Mouse (Mus musculus) forebrain, embryonic 11.5 days (tissue): Measurements from ENCODE around the gene Dusp3. TPM values are rescaled to one million over a fixed set of nuclear protein-coding genes. Genes with fewer than 3 reads are reported as not detected.
A peak's percentile ranks its signal among the peaks of the same experiment; 100 is the strongest.

ENCODE experiments used
- ATAC-seq: fragments of 200-750 bp; cut with Nextera tagmentation; replicated peaks from 2 replicates; pipeline ENCODE4 v1.8.0; 2017; ENCODE audit warnings: moderate TSS enrichment; ENCODE audit not compliant: low FRiP score
- DNase-seq: peaks from one replicate; pipeline ENCODE4 v3.0.0-alpha.2; 2017; ENCODE audit warnings: low spot score
- H3K27ac ChIP-seq: fragments of 300-500 bp; sonication (generic); 2 replicates; pipeline ENCODE4 v1.5.1; 2014; ENCODE audit warnings: low read depth, low read length
- H3K27me3 ChIP-seq: fragments of 300-500 bp; sonication (generic); 2 replicates; pipeline ENCODE4 v1.6.1; 2014; ENCODE audit warnings: mild to moderate bottlenecking, low read length, mixed read lengths; ENCODE audit not compliant: control insufficient read depth, insufficient read depth
- H3K36me3 ChIP-seq: fragments of 300-500 bp; sonication (generic); 2 replicates; pipeline ENCODE4 v1.6.1; 2014; ENCODE audit warnings: mild to moderate bottlenecking, low read length, moderate library complexity, mixed read lengths; ENCODE audit not compliant: control insufficient read depth, insufficient read depth
- H3K4me1 ChIP-seq: fragments of 300-500 bp; sonication (generic); replicated peaks from 2 replicates; pipeline ENCODE4 v1.6.1; 2014; ENCODE audit warnings: low read length, mixed read lengths; ENCODE audit not compliant: control insufficient read depth, insufficient read depth
- H3K4me2 ChIP-seq: fragments of 300-500 bp; sonication (generic); 2 replicates; pipeline ENCODE4 v1.6.1; 2014; ENCODE audit warnings: low read depth, mild to moderate bottlenecking, low read length, moderate library complexity, mixed read lengths; ENCODE audit not compliant: severe bottlenecking
- H3K4me3 ChIP-seq: fragments of 300-500 bp; sonication (generic); 2 replicates; pipeline ENCODE4 v1.5.1; 2014; ENCODE audit warnings: low read depth, low read length
- H3K9ac ChIP-seq: fragments of 300-500 bp; sonication (generic); 2 replicates; pipeline ENCODE4 v1.6.1; 2014; ENCODE audit warnings: low read length
- H3K9me3 ChIP-seq: fragments of 300-500 bp; sonication (generic); 2 replicates; pipeline ENCODE4 v1.6.1; 2016; ENCODE audit warnings: low read length, mixed read lengths; ENCODE audit not compliant: control insufficient read depth
- WGBS: fragments of 180-500 bp; shearing (Covaris S2); extraction: QIAGEN DNeasy Blood & Tissue Kit; methylation state at CpG from one replicate; pipeline ENCODE4 v1.1.7; 2014; 5-methylcytosine and 5-hydroxymethylcytosine counted together
- polyA plus RNA-seq: library from polyadenylated mRNA; unstranded; fragments of >200 nt; fragmentation: Nextera tagmentation; extraction: Ambion mirVana; gene quantifications from 2 replicates; pipeline ENCODE4 v1.2.1, GENCODE M21; 2014

Gene Dusp3
- polyA plus RNA-seq, 1 experiment from 2014 or later = 10.4 TPM

- Histone ChIP-seq H3K36me3 (no peaks in the 10 kb centered on the region), H3K4me1 (0 out of 2 replicates have a peak, but pooled peaks cover 5% of the 10 kb centered on the region), H3K4me3 (no peak overlapping the region), H3K9me3 (no peaks in the 10 kb centered on the region), H3K4me2 (no peak overlapping the region), H3K27me3 (no peaks in the 10 kb centered on the region), H3K9ac (no peak overlapping the region), H3K27ac (no peak overlapping the region)
- 87% methylated on average over 5 of the region's 5 CpGs for WGBS
- DNase-seq = no peak
- ATAC-seq = no peak
These were observed 7.7 kb downstream of the Dusp3 start for GRCm38 (mm10) chr11:101979140-101979539.

- 94% methylated on average over 7 of the region's 7 CpGs for WGBS
- ATAC-seq (no peak), DNase-seq (no peak)
- Histone ChIP-seq H3K4me3 (no peak overlapping the region), H3K36me3 (no peaks in the 10 kb centered on the region), H3K4me1 (no peaks in the 10 kb centered on the region), H3K9me3 (no peaks in the 10 kb centered on the region), H3K9ac (no peak overlapping the region), H3K27me3 (no peaks in the 10 kb centered on the region), H3K27ac (no peak overlapping the region), H3K4me2 (no peak overlapping the region)
These were observed 9.9 kb downstream of the Dusp3 start for GRCm38 (mm10) chr11:101976949-101977348.

- no peaks in the 10 kb centered on the region for H3K9me3 ChIP-seq
- H3K27me3 ChIP-seq = no peaks in the 10 kb centered on the region
- H3K9ac ChIP-seq = no peak overlapping the region
- no peak for ATAC-seq
- WGBS = 54% methylated on average over 9 of the region's 9 CpGs
- DNase-seq = peak; percentile 71
- no peaks in the 10 kb centered on the region for H3K4me1 ChIP-seq
- no peak overlapping the region for H3K27ac ChIP-seq
- H3K36me3 ChIP-seq = no peaks in the 10 kb centered on the region
- H3K4me2 ChIP-seq = no peak overlapping the region
- H3K4me3 ChIP-seq = no peak overlapping the region
These were observed 11.9 kb downstream of the Dusp3 start for GRCm38 (mm10) chr11:101974923-101975322.

GRCm38 (mm10) chr11:101974181-101974580 is 12.6 kb downstream of the Dusp3 start:
- H3K36me3 ChIP-seq = no peaks in the 10 kb centered on the region
- ATAC-seq (no peak), DNase-seq (no peak)
- H3K4me2 ChIP-seq = no peak overlapping the region
- H3K27me3 ChIP-seq = no peaks in the 10 kb centered on the region
- H3K4me1 ChIP-seq = no peaks in the 10 kb centered on the region
- H3K9ac ChIP-seq = no peak overlapping the region
- H3K9me3 ChIP-seq = no peaks in the 10 kb centered on the region
- no peak overlapping the region for H3K4me3 ChIP-seq
- 70% methylated on average over 6 of the region's 6 CpGs for WGBS
- no peak overlapping the region for H3K27ac ChIP-seq

GRCm38 (mm10) chr11:101973496-101973895 is 13.3 kb downstream of the Dusp3 start:
- Histone ChIP-seq H3K4me2 (no peak overlapping the region), H3K9me3 (no peaks in the 10 kb centered on the region), H3K27ac (no peak overlapping the region), H3K4me1 (no peaks in the 10 kb centered on the region; the same call in 1 of the 2 replicates), H3K4me3 (no peak overlapping the region), H3K27me3 (no peaks in the 10 kb centered on the region), H3K36me3 (no peaks in the 10 kb centered on the region), H3K9ac (no peak overlapping the region)
- DNase-seq = no peak
- WGBS = 84% methylated on average over 9 of the region's 9 CpGs
- ATAC-seq = no peak

- WGBS = 85% methylated on average over 5 of the region's 5 CpGs
- no peak overlapping the region for H3K4me3 ChIP-seq
- no peak for ATAC-seq
- no peaks in the 10 kb centered on the region for H3K9me3 ChIP-seq
- H3K9ac ChIP-seq = no peak overlapping the region
- no peak overlapping the region for H3K4me2 ChIP-seq
- no peaks in the 10 kb centered on the region for H3K27me3 ChIP-seq
- DNase-seq = no peak
- no peak overlapping the region for H3K27ac ChIP-seq
- no peaks in the 10 kb centered on the region for H3K36me3 ChIP-seq
- no peaks in the 10 kb centered on the region; the same call in 1 of the 2 replicates for H3K4me1 ChIP-seq
These were observed 14.2 kb downstream of the Dusp3 start for GRCm38 (mm10) chr11:101972651-101973050.

- no peak for DNase-seq
- Histone ChIP-seq H3K4me1 (no peaks in the 10 kb centered on the region; the same call in 1 of the 2 replicates), H3K9ac (no peak overlapping the region), H3K9me3 (no peaks in the 10 kb centered on the region), H3K36me3 (no peaks in the 10 kb centered on the region), H3K27me3 (no peaks in the 10 kb centered on the region), H3K4me2 (no peak overlapping the region), H3K4me3 (no peak overlapping the region), H3K27ac (no peak overlapping the region)
- no peak for ATAC-seq
- WGBS = 75% methylated on average over 3 of the region's 3 CpGs
These were observed 14.7 kb downstream of the Dusp3 start for GRCm38 (mm10) chr11:101972097-101972496.

- no peak for ATAC-seq
- H3K36me3 ChIP-seq = no peaks in the 10 kb centered on the region
- H3K27ac ChIP-seq = no peak overlapping the region
- H3K9ac ChIP-seq = no peak overlapping the region
- H3K4me3 ChIP-seq = no peak overlapping the region
- H3K4me1 ChIP-seq = no peaks in the 10 kb centered on the region; the same call in 1 of the 2 replicates
- 43% methylated on average over 3 of the region's 3 CpGs for WGBS
- peaks cover 3% of the 10 kb centered on the region for H3K27me3 ChIP-seq
- no peaks in the 10 kb centered on the region for H3K9me3 ChIP-seq
- DNase-seq = no peak
- H3K4me2 ChIP-seq = no peak overlapping the region
These were observed 15.4 kb downstream of the Dusp3 start for GRCm38 (mm10) chr11:101971410-101971809.

- ATAC-seq = no peak
- Histone ChIP-seq H3K4me2 (no peak overlapping the region), H3K27ac (no peak overlapping the region), H3K4me3 (no peak overlapping the region), H3K9ac (no peak overlapping the region), H3K4me1 (no peaks in the 10 kb centered on the region; the same call in 1 of the 2 replicates), H3K36me3 (no peaks in the 10 kb centered on the region), H3K27me3 (peaks cover 19% of the 10 kb centered on the region), H3K9me3 (no peaks in the 10 kb centered on the region)
- WGBS = 85% methylated on average over 13 of the region's 13 CpGs
- DNase-seq = no peak
These were observed 17.0 kb downstream of the Dusp3 start for GRCm38 (mm10) chr11:101969835-101970234.
